Mouse (Mus musculus): ENCODE measurements around the gene Rnasel. TPM values are rescaled to one million over a fixed set of nuclear protein-coding genes. Genes with fewer than 3 reads are reported as not detected.

Rnasel gene
- polyA plus RNA-seq, 1 experiment, result 5.6 TPM

DNA sequence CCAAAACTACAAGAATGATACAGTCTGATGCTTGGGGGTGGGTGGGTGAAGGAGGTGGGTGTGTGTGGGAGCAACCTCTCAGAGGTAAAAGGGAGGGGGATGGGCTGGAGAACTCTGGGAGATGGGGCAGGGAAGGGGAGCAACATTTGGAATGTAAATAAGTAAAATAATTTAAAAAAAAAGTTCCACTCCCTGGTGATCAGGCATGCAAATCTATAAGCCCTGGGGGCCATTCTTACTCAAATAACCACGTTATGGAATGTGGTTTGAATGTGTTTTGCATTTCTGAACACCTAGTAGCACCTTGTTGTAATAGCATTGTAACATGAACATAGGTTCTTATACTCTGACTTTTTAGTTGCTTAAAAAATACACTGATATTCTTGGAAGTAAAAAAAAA is 34.1 kb downstream of the Rnasel start:
- H3K4me3 ChIP-seq (ENCODE audit: insufficient read depth, low read length), result no peak overlapping the region
- H3K4me1 ChIP-seq (ENCODE audit: control insufficient read depth, insufficient read depth, low read length), result no peaks in the 10 kb centered on the region
- no peak overlapping the region for H3K27ac ChIP-seq (ENCODE audit: insufficient read depth, low read length)
- TF ChIP-seq CTCF (IDR thresholded peaks at IDR 0.05; ENCODE audit: borderline replicate concordance, insufficient read depth, low read length), result no peak
- TF ChIP-seq POLR2A (IDR thresholded peaks at IDR 0.05; ENCODE audit: low read depth, low read length), result no peak

DNA sequence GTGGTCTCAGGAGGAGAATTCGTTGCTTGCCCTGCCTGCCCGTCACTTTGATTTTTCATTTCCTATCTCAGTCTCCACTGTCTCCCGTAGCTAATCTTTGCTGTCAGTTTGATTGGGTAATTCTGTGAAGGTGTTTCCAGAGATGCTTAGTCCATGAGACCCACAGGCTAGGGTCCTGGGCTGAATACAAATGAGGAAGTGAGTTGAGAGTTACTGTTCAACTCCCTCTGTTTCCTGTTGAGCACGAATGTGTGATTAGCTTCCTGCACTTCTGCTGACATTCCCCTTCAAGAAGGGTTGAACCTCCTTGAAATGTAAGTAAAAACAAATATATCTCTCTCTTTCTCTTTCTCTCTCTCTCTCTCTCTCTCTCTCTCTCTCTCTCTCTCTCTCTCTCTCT is 36.4 kb downstream of the Rnasel start:
- H3K27ac ChIP-seq (ENCODE audit: insufficient read depth, low read length), result no peak overlapping the region
- no peaks in the 10 kb centered on the region for H3K4me1 ChIP-seq (ENCODE audit: control insufficient read depth, insufficient read depth, low read length)
- H3K4me3 ChIP-seq (ENCODE audit: insufficient read depth, low read length), result no peak overlapping the region
- no peak for TF ChIP-seq CTCF (IDR thresholded peaks at IDR 0.05; ENCODE audit: borderline replicate concordance, insufficient read depth, low read length)
- no peak for TF ChIP-seq POLR2A (IDR thresholded peaks at IDR 0.05; ENCODE audit: low read depth, low read length)

DNA sequence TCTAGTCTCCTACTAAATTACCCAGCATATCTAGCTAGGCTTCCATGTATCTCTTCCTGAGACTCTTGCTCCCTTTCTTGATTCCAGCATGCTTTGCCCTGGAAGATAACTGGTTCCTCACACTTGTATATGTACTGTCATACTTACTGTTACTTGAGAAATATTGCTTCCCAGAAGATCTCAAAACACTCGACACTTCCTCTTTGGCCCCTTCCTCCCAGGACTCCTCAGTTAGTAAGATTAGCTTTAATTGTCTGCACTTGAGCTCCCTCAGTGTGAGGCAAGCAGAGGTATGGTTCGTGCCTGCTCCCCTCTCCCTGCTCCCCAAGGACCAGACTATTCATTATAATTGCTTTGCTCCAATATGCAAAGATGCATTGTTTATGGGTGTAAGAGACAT is 41.5 kb downstream of the Rnasel start:
- TF ChIP-seq CTCF (IDR thresholded peaks at IDR 0.05; ENCODE audit: borderline replicate concordance, insufficient read depth, low read length) (no peak), POLR2A (IDR thresholded peaks at IDR 0.05; ENCODE audit: low read depth, low read length) (no peak)
- Histone ChIP-seq H3K4me3 (ENCODE audit: insufficient read depth, low read length) (no peak overlapping the region), H3K27ac (ENCODE audit: insufficient read depth, low read length) (no peak overlapping the region), H3K4me1 (ENCODE audit: control insufficient read depth, insufficient read depth, low read length) (no peaks in the 10 kb centered on the region)

DNA sequence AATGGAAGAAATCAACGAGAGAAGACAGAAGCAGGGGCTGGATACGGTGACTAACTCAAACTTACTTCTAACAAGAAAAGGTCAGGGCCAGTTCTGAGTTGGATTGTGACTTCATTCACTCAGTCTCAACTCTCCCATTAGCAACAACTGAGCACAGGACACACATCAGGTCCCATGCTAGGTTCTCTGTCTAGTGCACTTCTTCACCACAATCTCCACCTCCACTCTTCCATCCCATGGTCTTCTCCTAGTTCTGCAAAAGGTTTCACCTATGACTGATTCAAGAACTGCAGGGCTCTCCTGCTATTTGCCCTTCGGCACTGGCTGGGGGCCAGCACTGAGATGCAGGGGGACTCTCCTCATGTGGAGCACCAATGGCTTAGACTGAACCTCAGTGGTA is 45.0 kb downstream of the Rnasel start:
- Histone ChIP-seq H3K27ac (ENCODE audit: insufficient read depth, low read length) (no peak overlapping the region), H3K4me3 (ENCODE audit: insufficient read depth, low read length) (no peak overlapping the region), H3K4me1 (ENCODE audit: control insufficient read depth, insufficient read depth, low read length) (no peaks in the 10 kb centered on the region)
- TF ChIP-seq POLR2A (IDR thresholded peaks at IDR 0.05; ENCODE audit: low read depth, low read length) (no peak), CTCF (IDR thresholded peaks at IDR 0.05; ENCODE audit: borderline replicate concordance, insufficient read depth, low read length) (no peak)

DNA sequence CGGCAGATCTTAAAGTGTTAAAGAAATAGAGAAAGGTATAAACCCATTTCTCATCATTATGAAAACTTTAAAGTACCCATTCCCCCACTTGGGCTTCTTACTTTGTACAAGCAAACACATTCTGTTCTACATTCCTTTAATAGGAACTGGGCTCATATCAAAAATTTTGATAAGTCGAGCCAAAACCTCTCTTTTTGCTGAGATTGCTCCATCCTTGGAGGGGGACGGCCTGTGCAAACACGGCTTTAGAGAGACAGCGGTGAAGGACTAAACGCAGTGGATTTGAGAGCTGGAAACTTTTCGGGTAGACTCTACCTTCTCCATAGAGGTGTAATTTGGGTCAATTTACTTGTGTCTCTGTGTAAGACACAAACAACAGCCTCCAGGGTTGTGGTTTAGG is 53.5 kb downstream of the Rnasel start:
- no peaks in the 10 kb centered on the region for H3K4me1 ChIP-seq (ENCODE audit: control insufficient read depth, insufficient read depth, low read length)
- no peak for TF ChIP-seq CTCF (IDR thresholded peaks at IDR 0.05; ENCODE audit: borderline replicate concordance, insufficient read depth, low read length)
- TF ChIP-seq POLR2A (IDR thresholded peaks at IDR 0.05; ENCODE audit: low read depth, low read length), result no peak
- no peak overlapping the region for H3K27ac ChIP-seq (ENCODE audit: insufficient read depth, low read length)
- H3K4me3 ChIP-seq (ENCODE audit: insufficient read depth, low read length), result no peak overlapping the region

DNA sequence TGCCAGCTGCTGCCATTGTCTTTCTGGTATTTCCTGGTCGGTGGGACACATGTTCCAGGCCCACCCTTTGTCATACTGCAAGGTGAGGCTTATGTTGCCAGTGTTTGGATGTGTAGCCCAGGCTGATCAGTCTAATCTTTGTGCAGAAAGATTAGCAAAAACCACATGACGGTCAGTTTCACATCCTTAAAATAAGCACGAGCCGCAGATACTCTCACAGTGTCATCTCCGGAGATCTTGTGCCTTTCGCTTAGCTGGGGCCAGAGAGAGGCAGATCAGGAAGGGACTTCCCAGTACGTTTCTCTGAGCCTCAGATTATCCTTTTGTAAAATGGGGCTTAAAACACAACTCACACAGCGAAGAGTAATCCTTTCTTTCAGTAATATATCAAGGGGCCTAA is 54.3 kb downstream of the Rnasel start:
- H3K4me3 ChIP-seq (ENCODE audit: insufficient read depth, low read length), result no peak overlapping the region
- TF ChIP-seq CTCF (IDR thresholded peaks at IDR 0.05; ENCODE audit: borderline replicate concordance, insufficient read depth, low read length), result no peak
- no peaks in the 10 kb centered on the region for H3K4me1 ChIP-seq (ENCODE audit: control insufficient read depth, insufficient read depth, low read length)
- H3K27ac ChIP-seq (ENCODE audit: insufficient read depth, low read length), result no peak overlapping the region

DNA sequence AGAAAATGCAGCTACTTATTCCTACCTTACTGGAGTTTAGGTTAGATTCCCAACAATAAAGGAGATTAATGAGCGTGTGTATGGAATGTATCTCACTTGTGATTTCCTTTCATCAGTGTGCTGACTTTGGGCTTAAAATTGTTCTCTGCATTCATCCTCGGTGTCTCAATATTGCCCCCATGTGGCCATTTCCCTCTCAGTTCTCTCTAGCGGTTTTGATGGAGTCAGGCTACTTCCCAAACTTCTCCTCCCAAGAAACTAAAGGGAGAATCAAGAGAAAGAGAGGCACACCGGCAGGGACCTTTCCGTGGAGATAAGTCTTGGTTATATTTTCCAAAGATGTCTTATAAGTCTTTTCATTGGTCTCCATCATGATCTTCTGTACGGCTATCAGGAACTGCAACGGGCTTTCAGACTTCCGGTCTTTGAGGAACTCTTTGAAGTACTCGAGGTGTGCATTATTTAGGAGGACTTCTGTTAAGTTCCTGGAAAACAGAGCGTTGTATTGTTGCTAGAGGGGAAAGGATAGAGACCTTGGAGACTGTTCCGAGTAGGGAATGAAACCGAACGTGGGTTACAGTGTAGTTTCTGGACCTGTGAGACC is 58.3 kb downstream of the Rnasel start:
- Histone ChIP-seq H3K27ac (ENCODE audit: insufficient read depth, low read length) (no peak overlapping the region), H3K4me3 (ENCODE audit: insufficient read depth, low read length) (no peak overlapping the region), H3K4me1 (ENCODE audit: control insufficient read depth, insufficient read depth, low read length) (no peaks in the 10 kb centered on the region)
- no peak for TF ChIP-seq CTCF (IDR thresholded peaks at IDR 0.05; ENCODE audit: borderline replicate concordance, insufficient read depth, low read length)
- no peak for TF ChIP-seq POLR2A (IDR thresholded peaks at IDR 0.05; ENCODE audit: low read depth, low read length)

Other genes with a start within 250 kb of the Rnasel start
- 1.6 and 2.2 TPM in 2 replicates for gene Npl, start 199.4 kb upstream of the Rnasel start, polyA plus RNA-seq (2011; ENCODE audit: insufficient read length, low read depth, missing spikeins)
- 0.39 and 0.48 TPM in 2 replicates for gene Rgs8, start 96.4 kb upstream of the Rnasel start, polyA plus RNA-seq (2011; ENCODE audit: insufficient read length, low read depth, missing spikeins)
- 21.7 and 52.7 TPM in 2 replicates for gene Rgs16, start 9.1 kb upstream of the Rnasel start, polyA plus RNA-seq (2011; ENCODE audit: insufficient read length, low read depth, missing spikeins)
- gene Rgsl1, start 94.7 kb downstream of the Rnasel start, polyA plus RNA-seq (2011; ENCODE audit: insufficient read length, low read depth, missing spikeins), result not detected in 2 replicates
- not detected in 2 replicates for gene Teddm1b, start 124.9 kb downstream of the Rnasel start, polyA plus RNA-seq (2011; ENCODE audit: insufficient read length, low read depth, missing spikeins)
- gene Teddm1a, start 142.3 kb downstream of the Rnasel start, polyA plus RNA-seq (2011; ENCODE audit: insufficient read length, low read depth, missing spikeins), result not detected in 2 replicates
- 19.1 and 20.6 TPM in 2 replicates for gene Glul, start 150.5 kb downstream of the Rnasel start, polyA plus RNA-seq (2011; ENCODE audit: insufficient read length, low read depth, missing spikeins)
- not detected in 2 replicates for gene Teddm2, start 150.8 kb downstream of the Rnasel start, polyA plus RNA-seq (2011; ENCODE audit: insufficient read length, low read depth, missing spikeins)